Mouse (Mus musculus): ENCODE results near the gene Lpp.

DNA sequence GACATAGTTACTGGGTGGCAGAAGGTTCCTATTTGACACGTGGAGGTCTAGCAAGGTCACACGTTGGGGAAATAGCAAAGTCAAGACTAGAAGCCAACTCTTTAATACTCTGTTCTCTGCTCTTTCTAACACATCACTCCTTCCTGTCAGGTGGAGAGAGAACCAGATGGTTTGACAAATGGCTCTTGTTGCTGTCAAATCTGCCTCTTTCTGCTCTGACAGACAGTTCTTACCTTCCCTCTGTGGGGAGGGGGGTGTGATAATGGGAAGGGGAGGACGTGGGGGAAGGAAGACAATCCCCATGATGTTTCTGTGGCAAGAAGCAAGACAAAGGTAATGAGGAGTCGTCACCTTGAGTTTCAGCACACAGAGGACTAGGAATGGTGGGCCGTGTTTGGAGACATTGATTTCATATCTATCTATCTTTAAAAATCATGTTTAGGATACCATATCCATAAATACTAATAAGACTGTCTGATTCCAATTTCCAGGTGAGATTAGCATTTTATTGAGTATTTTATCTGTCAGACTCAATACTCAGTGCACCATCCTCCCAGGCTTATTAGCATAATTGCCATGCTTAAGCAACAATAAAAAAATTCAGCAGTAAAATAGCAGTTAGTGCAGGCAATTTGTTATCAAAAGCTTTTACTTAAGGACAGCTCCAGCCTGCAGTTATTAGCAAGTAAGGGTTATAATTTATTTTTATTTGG, 115.9 kb downstream of the Lpp start:
- no peak for TF ChIP-seq GATA1 (IDR thresholded peaks at IDR 0.05; ENCODE audit: borderline replicate concordance, low read length)
- TF ChIP-seq FLI1 (IDR thresholded peaks at IDR 0.05; ENCODE audit: low read length) = no peak

All from megakaryocyte, embryonic 14.5 days (primary cell).